Mouse (Mus musculus) heart, postnatal 0 days (tissue): Measurements from ENCODE around the gene Acaa1a. TPM values are rescaled to one million over a fixed set of nuclear protein-coding genes. Genes with fewer than 3 reads are reported as not detected.

ENCODE experiments used
- ATAC-seq: fragments of 200-750 bp; cut with Nextera tagmentation; 2 replicates; pipeline ENCODE4 v1.8.0; 2017; ENCODE audit warnings: low read depth, moderate number of reproducible peaks, moderate library complexity; ENCODE audit not compliant: insufficient read depth
- DNase-seq: peaks from one replicate; pipeline ENCODE4 v3.0.0-alpha.2; 2016; ENCODE audit warnings: low spot score
- H3K27ac ChIP-seq: fragments of 300-500 bp; sonication (generic); 2 replicates; pipeline ENCODE4 v1.5.1; 2014; ENCODE audit warnings: low read depth, mild to moderate bottlenecking
- H3K27me3 ChIP-seq: fragments of 300-500 bp; sonication (generic); 2 replicates; pipeline ENCODE4 v1.6.1; 2014; ENCODE audit warnings: low read length, mixed read lengths; ENCODE audit not compliant: control insufficient read depth, insufficient read depth
- H3K36me3 ChIP-seq: fragments of 300-500 bp; sonication (generic); replicated peaks from 2 replicates; pipeline ENCODE4 v1.6.1; 2014; ENCODE audit warnings: low read length, mixed read lengths; ENCODE audit not compliant: control insufficient read depth, insufficient read depth
- H3K4me1 ChIP-seq: fragments of 300-500 bp; sonication (generic); 2 replicates; pipeline ENCODE4 v1.6.1; 2014; ENCODE audit warnings: antibody characterized with exemption; ENCODE audit not compliant: control insufficient read depth, insufficient read depth
- H3K4me2 ChIP-seq: fragments of 300-500 bp; sonication (generic); 2 replicates; pipeline ENCODE4 v1.6.1; 2014; ENCODE audit warnings: low read depth, mild to moderate bottlenecking, low read length, moderate library complexity
- H3K4me3 ChIP-seq: fragments of 300-500 bp; sonication (generic); 2 replicates; pipeline ENCODE4 v1.5.1; 2014; ENCODE audit warnings: low read depth, low read length
- H3K9ac ChIP-seq: fragments of 300-500 bp; sonication (generic); replicated peaks from 2 replicates; pipeline ENCODE4 v1.6.1; 2014; ENCODE audit warnings: low read depth, low read length, mixed read lengths
- H3K9me3 ChIP-seq: fragments of 300-500 bp; sonication (generic); replicated peaks from 2 replicates; pipeline ENCODE4 v1.6.1; 2016; ENCODE audit warnings: low read length; ENCODE audit not compliant: control insufficient read depth
- CTCF ChIP-seq: IDR thresholded peaks from 2 replicates; pipeline ENCODE4 v1.5.1; 2016; ENCODE audit warnings: antibody characterized with exemption, control low read depth, low read depth
- EP300 ChIP-seq: IDR thresholded peaks from 2 replicates; pipeline ENCODE4 v1.6.1; 2016; ENCODE audit warnings: antibody characterized with exemption, low read depth
- WGBS: fragments of 180-500 bp; shearing (Covaris S2); extraction: QIAGEN DNeasy Blood & Tissue Kit; methylation state at CpG from one replicate; pipeline ENCODE4 v1.1.7; 2014; 5-methylcytosine and 5-hydroxymethylcytosine counted together
- polyA plus RNA-seq: library from polyadenylated mRNA; unstranded; fragments of >200 nt; fragmentation: Nextera tagmentation; extraction: Ambion mirVana; gene quantifications from 2 replicates; pipeline ENCODE4 v1.2.1, GENCODE M21; 2015
- total RNA-seq: library from RNA; depleted of rRNA; stranded (reverse); fragments of >200 nt; gene quantifications from 2 replicates; pipeline ENCODE4 v1.2.3, GENCODE M21; 2014; ENCODE audit warnings: low replicate concordance; rRNA removed

Acaa1a gene
- total and polyA plus RNA-seq, 2 experiments from 2014 or later, result 89.8 to 206 TPM

- Histone ChIP-seq H3K4me1 (no peaks in the 10 kb centered on the region), H3K27ac (no peak overlapping the region), H3K9ac (no peak overlapping the region), H3K4me2 (no peak overlapping the region), H3K9me3 (no peaks in the 10 kb centered on the region), H3K4me3 (no peak overlapping the region), H3K27me3 (no peaks in the 10 kb centered on the region), H3K36me3 (no peaks in the 10 kb centered on the region)
- ATAC-seq (no peak), DNase-seq (no peak)
- WGBS, result 82% methylated on average over 2 of the region's 2 CpGs
- TF ChIP-seq EP300, result no peak
- TF ChIP-seq CTCF, result no peak
Measured at GRCm38 (mm10) chr9:119390214-119390613, 50.7 kb downstream of the Acaa1a start.

- H3K36me3 ChIP-seq, result no peaks in the 10 kb centered on the region
- no peaks in the 10 kb centered on the region for H3K27me3 ChIP-seq
- DNase-seq (no peak), ATAC-seq (no peak)
- no peaks in the 10 kb centered on the region for H3K4me1 ChIP-seq
- no peak overlapping the region for H3K4me2 ChIP-seq
- 67% methylated on average over 1 of the region's 1 CpGs for WGBS
- H3K27ac ChIP-seq, result no peak overlapping the region
- H3K4me3 ChIP-seq, result no peak overlapping the region
- TF ChIP-seq EP300, result no peak
- H3K9me3 ChIP-seq, result no peaks in the 10 kb centered on the region
- no peak overlapping the region for H3K9ac ChIP-seq
Measured at GRCm38 (mm10) chr9:119394808-119395207, 55.3 kb downstream of the Acaa1a start.

Other genes starting within 250 kb of the Acaa1a start
- 21.1 and 27.1 TPM in 2 replicates for gene Plcd1, start 246.2 kb upstream of the Acaa1a start, total RNA-seq
- 12.9 and 14.6 TPM in 2 replicates for gene Plcd1, start 246.2 kb upstream of the Acaa1a start, polyA plus RNA-seq
- gene Dlec1, start 237.2 kb upstream of the Acaa1a start, total RNA-seq, result 5.0 TPM in 1 of 2 replicates, not detected in the other
- gene Dlec1, start 237.2 kb upstream of the Acaa1a start, polyA plus RNA-seq, result 0.15 and 0.21 TPM in 2 replicates
- gene Acaa1b, start 182.6 kb upstream of the Acaa1a start, total RNA-seq, result 0.27 TPM in 1 of 2 replicates, not detected in the other
- 0.15 and 0.30 TPM in 2 replicates for gene Acaa1b, start 182.6 kb upstream of the Acaa1a start, polyA plus RNA-seq
- gene Gm47289, start 180.5 kb upstream of the Acaa1a start, total RNA-seq, result not detected in 2 replicates
- gene Gm47289, start 180.5 kb upstream of the Acaa1a start, polyA plus RNA-seq, result not detected in 2 replicates
- gene Slc22a13, start 130.6 kb upstream of the Acaa1a start, total RNA-seq, result not detected in 2 replicates
- not detected in 2 replicates for gene Slc22a13, start 130.6 kb upstream of the Acaa1a start, polyA plus RNA-seq
- 28.1 and 28.8 TPM in 2 replicates for gene Oxsr1, start 17.2 kb upstream of the Acaa1a start, total RNA-seq
- gene Oxsr1, start 17.2 kb upstream of the Acaa1a start, polyA plus RNA-seq, result 6.4 and 6.7 TPM in 2 replicates
- gene Myd88, start 1.7 kb downstream of the Acaa1a start, total RNA-seq, result 9.7 and 14.3 TPM in 2 replicates
- 15.8 and 17.0 TPM in 2 replicates for gene Myd88, start 1.7 kb downstream of the Acaa1a start, polyA plus RNA-seq
- gene Xylb, start 17.7 kb downstream of the Acaa1a start, total RNA-seq, result 0.04 and 0.12 TPM in 2 replicates
- gene Xylb, start 17.7 kb downstream of the Acaa1a start, polyA plus RNA-seq, result 0.26 and 0.46 TPM in 2 replicates
- gene Slc22a14, start 25.9 kb downstream of the Acaa1a start, total RNA-seq, result 0.19 TPM in 1 of 2 replicates, not detected in the other
- 0.08 and 0.11 TPM in 2 replicates for gene Slc22a14, start 25.9 kb downstream of the Acaa1a start, polyA plus RNA-seq
- gene Acvr2b, start 62.4 kb downstream of the Acaa1a start, total RNA-seq, result 4.3 and 6.6 TPM in 2 replicates
- gene Acvr2b, start 62.4 kb downstream of the Acaa1a start, polyA plus RNA-seq, result 6.6 and 6.8 TPM in 2 replicates
- gene Exog, start 105.3 kb downstream of the Acaa1a start, total RNA-seq, result 1.4 and 3.0 TPM in 2 replicates
- gene Exog, start 105.3 kb downstream of the Acaa1a start, polyA plus RNA-seq, result 4.2 and 4.8 TPM in 2 replicates
- gene Scn5a, start 239.3 kb downstream of the Acaa1a start, total RNA-seq, result 82.7 and 96.1 TPM in 2 replicates
- gene Scn5a, start 239.3 kb downstream of the Acaa1a start, polyA plus RNA-seq, result 11.5 and 16.8 TPM in 2 replicates